Mouse (Mus musculus) erythroid progenitor cell, adult 5-6 weeks (primary cell): Measurements from ENCODE around the gene Bcar1. TPM values are rescaled to one million over a fixed set of nuclear protein-coding genes. Genes with fewer than 3 reads are reported as not detected.

Experiments used
- ATAC-seq: replicated peaks from 2 replicates; pipeline ENCODE4 v1.8.0; 2016; ENCODE audit warnings: moderate number of reproducible peaks, mild to moderate bottlenecking, moderate TSS enrichment, inconsistent platforms; ENCODE audit not compliant: poor library complexity, low FRiP score, severe bottlenecking
- total RNA-seq, 2 experiments: library from RNA; stranded (forward) in 1 of 2; stranded (reverse) in 1 of 2; fragments of 150-400 nt in 1 of 2; fragments of 186-747, 209-891 nt in 1 of 2; gene quantifications; 2 replicates each; pipeline versions ENCODE4 v1.2.3 to v1.2.4; 2015 to 2017; ENCODE audit warnings: low replicate concordance in 2 of 2

The Bcar1 gene
- total RNA-seq, 2 experiments from 2014 or later: not detected

DNA sequence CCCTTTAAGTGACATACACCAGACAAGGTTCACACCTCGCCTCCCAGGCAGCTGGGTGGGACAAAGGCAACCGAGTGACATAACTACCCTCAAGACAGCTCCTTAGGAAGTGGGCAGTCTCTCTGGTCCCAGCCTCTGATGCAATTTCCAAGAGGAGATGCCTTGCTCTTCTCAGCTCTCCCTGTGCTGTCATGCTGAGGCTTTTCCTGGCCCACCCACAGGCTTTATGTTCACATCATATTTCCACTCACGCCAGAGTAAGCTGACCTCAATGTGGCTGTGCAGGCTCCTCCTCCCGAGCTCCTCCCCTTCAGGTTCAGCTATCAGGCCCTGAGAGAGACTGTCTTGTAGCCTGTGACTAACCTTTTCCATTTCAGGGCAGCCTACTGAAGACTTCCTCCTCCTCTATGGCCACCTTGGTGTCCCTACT, 23.5 kb downstream of the Bcar1 start:
- ATAC-seq: no peak

DNA sequence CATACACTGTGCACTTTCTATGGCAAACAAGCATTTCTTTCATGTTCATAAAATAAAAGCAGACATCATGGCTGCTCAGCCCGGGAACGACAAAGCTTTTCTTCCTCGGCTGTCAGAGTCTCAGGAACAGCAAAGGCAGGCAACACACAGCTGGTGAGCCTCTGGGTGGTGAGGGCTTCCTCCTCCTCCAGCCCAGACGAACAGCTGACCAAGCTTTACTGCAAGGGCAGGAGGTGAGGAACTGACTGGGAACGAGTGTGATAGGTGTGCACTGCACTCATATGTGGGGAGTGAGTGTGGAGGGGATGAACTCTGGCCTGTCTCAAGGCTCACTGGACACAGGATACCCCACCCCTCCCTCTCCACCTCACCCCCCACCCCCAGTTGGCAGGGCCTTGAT, 24.7 kb downstream of the Bcar1 start:
- no peak for ATAC-seq

DNA sequence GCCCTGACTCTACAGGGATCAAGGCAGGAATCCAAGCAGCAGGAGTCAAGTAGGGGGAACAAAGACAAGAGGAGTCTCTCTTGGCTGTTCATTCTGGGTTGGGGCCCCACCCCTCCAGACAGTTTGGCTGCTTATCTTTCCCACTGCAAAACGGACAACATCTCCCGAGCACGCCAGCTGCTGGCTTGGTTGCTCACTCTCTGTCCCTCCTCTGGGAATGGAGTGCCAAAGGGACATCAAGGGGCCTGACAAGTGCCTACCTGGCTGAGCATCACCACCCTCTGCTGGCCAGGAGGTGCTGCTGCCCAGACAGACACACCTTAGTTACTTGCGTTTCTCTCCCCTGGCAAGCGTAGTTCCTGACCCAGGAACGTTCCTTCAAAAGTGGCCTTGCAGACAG, 25.7 kb downstream of the Bcar1 start:
- no peak for ATAC-seq

DNA sequence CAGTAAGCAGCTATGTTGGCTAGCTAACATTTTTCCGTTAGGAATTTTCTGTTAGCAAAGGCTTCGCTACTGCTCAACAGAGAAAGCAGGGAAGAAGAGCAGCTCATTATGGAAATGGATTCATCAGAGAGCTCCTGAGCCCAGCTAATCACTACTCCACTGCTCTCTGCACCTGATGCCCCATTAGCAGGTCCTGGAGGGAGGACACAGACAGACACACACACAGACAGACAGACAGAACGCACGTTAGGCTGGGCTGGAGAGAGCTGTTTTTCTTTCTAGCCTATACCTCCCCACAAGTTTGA, 26.2 kb downstream of the Bcar1 start:
- no peak for ATAC-seq

DNA sequence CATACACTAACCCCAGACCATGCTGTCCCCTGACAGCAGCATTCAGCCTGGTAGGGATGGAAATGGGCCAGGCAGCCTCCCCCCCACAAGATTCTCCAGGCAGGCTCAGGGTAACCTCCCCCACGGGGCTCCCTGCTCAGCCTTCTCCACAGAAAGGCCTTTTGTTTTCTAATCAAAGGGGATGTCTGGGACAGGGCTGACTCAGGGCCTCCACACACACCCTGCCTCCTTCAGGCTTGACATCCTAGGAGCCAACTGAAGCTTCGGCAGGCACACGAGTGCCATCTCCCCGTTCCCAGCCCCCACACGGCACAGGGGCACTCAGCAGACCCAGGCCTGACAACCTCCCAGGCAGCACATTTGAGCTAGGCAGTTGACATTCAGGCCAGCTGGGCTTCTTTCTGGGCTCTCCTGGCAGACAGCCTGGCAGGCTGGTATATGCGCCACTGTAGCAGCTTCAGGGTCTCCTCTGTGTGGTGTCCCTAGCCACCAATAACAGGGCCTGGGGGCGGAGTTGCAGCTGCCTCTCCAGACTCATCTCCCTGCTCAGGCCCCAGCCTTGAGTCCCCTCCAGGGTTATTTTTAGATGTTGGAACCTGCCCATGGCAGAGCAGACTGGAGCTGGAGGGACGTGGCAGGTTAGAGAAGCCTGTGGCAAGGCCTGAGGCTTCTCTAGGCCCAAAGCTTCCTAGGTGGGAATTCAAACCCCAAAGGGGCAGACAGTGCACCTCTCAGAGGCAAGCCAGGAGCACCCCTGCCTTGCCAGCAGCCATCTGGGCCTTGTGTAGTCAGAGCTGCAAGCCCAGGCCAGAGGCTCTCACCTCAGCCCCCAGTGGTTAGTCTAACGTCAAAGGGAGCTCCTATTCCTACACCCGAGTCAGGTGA, 26.8 kb downstream of the Bcar1 start:
- no peak for ATAC-seq

DNA sequence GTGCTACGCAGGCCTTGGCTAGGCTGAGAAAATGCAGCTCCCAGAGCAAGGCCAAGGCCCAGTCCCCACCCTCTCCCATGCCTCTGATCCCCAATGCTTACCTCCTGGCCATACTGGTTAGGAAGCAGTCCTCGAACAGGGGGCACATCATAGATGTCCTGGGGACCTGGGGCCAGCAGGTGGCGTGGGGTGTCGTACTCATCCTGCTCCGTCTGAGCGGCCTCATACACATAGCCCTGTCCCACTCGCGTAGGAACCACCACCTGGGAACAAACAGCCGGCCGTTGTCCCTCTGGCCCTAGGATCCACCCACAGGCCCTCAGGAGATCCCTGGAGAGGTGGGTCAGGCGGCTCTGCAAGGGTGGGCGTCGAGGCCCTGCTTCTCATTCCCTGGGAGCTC, 28.1 kb downstream of the Bcar1 start:
- no peak for ATAC-seq

GRCm38 (mm10) chr8:111714295-111714694, 29.3 kb downstream of the Bcar1 start:
- ATAC-seq: no peak

- ATAC-seq: no peak
These were observed 29.8 kb downstream of the Bcar1 start for GRCm38 (mm10) chr8:111713817-111714216.

- ATAC-seq: no peak
These were observed 30.3 kb downstream of the Bcar1 start for GRCm38 (mm10) chr8:111713291-111713690.

DNA sequence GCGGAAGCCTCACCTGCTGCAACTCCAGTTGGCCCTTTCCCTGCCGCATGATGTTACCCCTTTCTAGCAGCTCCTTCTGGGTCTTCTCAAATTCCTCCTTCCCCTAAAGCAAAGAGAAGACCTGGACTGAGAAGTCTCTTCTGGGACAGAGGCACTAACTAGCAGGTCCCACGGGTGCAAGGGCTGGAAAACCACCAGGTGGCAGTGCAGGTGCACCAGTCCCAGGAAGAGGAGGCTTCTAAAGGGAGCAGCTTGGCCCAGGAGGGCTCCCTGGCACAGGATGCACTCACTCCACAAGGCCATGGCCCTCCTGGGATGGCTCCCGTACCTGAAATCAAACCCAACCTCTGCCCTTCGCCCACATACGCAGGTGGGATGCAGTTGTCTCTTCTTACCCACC, 31.0 kb downstream of the Bcar1 start:
- ATAC-seq: no peak

DNA sequence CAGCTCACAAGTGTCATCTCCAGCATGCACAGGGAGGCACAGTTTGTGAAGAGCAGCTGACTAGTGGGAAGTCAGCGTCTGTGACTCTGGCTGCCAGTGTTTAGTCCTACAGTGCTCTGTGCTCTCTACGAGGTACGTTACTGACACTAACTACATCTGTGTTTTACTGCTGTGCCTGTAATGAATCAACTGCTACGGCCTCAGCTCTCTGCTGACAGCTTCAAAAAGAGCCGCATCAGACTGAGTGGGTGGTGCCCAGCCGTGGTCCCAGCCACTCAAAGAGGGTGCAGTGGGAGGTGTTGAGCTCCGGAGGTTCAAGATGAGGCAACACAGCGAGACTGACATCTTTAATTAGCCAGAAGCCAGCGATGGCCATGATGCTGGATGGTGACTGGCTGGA, 31.5 kb downstream of the Bcar1 start:
- ATAC-seq: no peak

DNA sequence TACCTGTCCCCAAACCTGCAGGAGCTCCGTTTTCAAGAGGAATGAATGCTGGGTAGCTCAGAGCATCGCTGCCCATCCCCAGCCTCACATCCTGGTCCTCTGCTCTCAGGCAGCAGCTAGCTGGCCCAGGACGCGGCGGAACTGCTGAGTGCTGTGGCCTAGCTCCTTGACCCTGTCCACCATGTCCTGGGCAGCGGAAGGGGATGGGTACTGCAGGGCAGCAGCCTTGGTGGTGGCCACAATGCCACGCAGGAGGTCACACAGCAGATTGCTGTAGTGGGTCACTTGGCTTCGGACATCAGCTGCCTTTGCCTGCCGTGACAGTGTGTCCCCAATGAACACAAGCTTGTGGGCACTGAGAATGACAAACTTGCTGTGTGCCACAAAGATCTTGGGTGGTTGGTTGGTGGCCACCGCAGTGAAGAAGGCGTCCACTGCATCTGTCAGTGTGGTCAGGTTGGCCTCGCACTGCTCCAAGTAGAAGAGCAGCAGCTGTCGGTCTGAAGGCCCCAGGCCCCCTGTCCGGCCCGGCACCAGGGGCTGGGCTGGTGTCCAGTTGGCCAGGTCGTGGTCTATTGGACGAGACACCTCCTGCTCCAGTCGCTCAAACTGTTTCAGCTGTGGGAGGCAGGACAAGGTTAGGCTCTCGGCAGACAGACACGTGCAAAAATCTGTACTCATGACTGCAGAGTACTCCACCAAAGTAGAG, 32.7 kb downstream of the Bcar1 start:
- ATAC-seq: no peak

- ATAC-seq: no peak
These were observed 34.4 kb downstream of the Bcar1 start for GRCm38 (mm10) chr8:111709223-111709622.

DNA sequence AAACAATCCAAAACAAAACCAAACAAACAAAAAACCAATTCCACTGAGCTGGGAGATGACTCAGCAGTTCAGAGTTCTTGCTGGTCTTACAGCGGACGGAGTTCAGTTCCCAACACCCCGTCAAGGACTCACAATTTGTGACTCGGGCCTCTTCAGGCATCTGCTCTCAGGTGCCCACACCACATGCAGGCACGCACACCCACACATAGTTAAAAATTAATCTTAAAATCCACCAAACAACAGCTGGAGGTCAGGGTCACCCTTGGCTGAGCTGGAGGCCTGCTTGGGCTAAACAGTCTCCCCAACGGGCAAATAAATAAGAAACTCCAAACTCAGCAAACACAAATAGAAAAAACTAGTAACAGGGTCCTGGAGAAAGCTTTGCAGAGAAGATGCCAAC, 35.3 kb downstream of the Bcar1 start:
- no peak for ATAC-seq

- ATAC-seq: no peak
These were observed 37.9 kb downstream of the Bcar1 start for GRCm38 (mm10) chr8:111705699-111706098.

DNA sequence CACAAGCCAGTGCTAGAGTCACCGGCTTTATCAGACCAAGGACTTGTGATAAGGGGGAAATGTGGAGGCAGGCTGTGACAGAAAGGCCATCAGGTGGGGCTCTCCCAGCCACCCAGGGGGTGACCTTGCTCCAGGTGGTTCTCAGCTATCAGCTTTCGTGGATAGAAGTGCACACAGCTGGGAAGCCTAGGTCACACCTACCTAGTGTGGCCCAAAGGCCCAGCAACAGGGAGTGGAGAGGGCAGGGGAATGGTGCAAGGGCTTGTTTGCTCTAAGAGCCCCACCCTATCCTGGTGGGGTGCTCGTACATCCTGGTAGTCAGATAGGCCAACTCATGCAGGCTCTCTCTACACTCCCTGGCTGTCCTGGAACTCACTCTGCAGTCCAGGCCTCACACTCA, 38.4 kb downstream of the Bcar1 start:
- ATAC-seq: no peak

DNA sequence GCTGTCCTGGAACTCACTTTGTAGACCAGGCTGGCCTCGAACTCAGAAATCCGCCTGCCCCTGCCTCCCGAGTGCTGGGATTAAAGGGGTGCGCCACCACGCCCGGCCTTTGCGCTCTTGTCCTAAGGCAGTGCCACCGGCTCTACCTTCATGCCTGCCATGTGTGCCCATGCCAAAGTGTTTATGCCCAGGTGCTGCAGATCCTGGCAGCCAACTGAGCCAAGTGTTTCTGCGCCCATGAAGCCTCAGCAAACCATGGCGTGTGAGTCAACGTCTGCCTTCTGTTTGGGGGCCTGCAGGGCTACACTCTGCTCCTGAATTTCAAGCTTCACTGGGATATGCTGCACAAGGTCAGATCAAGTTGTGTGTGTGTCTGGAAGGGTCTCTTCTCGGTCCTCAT, 39.0 kb downstream of the Bcar1 start:
- no peak for ATAC-seq

- ATAC-seq: no peak; the same call in 1 of the 2 replicates
These were observed 42.2 kb downstream of the Bcar1 start for GRCm38 (mm10) chr8:111701380-111701779.

- ATAC-seq: no peak
These were observed 42.9 kb downstream of the Bcar1 start for GRCm38 (mm10) chr8:111700740-111701139.

DNA sequence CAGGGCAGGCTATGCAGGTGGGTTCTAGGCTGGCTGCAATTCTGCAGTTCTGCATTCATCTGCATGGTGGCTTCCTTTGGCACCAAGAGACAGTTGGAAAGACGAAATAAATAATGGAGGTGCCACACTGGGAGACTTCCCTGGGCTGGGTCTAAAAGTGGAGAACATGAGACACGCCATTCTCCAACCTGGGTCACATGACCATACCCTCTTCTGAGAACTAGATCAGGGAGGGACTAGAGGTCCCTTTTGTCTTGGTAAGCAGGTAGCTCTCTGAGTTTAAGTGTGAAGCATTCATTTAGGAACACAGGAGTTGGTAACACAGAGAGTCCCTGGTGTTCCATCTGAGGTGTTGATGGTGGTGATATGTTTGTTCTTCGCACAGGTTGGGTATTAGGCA, 43.4 kb downstream of the Bcar1 start:
- ATAC-seq: no peak

GRCm38 (mm10) chr8:111699035-111699434, 44.6 kb downstream of the Bcar1 start:
- ATAC-seq: no peak
